Mouse (Mus musculus) WW6 (cell line): ENCODE measurements around the gene Wdr11.

Experiments
- DNase-seq: peaks from one replicate; pipeline ENCODE4 v3.0.0-alpha.2; 2013; ENCODE audit warnings: low read depth, low spot score

The Wdr11 gene

GRCm38 (mm10) chr7:129653791-129654271 is 62.2 kb downstream of the Wdr11 start:
- DNase-seq = peak; percentile 31

GRCm38 (mm10) chr7:129654923-129655322 is 63.3 kb downstream of the Wdr11 start:
- DNase-seq = no peak

- DNase-seq = no peak
These were observed 64.1 kb downstream of the Wdr11 start for GRCm38 (mm10) chr7:129655604-129656226.

DNA sequence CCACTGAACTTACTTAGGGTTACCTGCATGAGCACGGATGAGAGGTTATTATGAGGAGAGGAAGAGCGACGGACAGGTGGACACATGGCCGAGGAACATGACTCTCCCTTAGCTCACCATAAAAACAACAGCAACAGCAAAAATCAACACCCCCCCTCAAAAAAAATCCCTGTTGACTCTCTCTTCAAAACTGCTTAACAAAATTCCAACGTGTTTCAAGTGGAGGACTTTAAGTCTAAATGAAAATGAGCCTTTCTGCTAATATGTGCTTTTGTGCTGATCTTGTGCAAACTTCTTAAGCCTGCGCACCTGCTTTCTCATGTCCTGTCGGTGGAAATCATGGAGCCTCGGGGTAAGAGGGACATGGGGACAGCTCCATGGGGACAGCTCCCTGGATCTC is 66.2 kb downstream of the Wdr11 start:
- no peak for DNase-seq

- no peak for DNase-seq
These were observed 68.1 kb downstream of the Wdr11 start for GRCm38 (mm10) chr7:129659755-129660154.

GRCm38 (mm10) chr7:129660546-129660945 is 68.9 kb downstream of the Wdr11 start:
- DNase-seq = no peak

DNA sequence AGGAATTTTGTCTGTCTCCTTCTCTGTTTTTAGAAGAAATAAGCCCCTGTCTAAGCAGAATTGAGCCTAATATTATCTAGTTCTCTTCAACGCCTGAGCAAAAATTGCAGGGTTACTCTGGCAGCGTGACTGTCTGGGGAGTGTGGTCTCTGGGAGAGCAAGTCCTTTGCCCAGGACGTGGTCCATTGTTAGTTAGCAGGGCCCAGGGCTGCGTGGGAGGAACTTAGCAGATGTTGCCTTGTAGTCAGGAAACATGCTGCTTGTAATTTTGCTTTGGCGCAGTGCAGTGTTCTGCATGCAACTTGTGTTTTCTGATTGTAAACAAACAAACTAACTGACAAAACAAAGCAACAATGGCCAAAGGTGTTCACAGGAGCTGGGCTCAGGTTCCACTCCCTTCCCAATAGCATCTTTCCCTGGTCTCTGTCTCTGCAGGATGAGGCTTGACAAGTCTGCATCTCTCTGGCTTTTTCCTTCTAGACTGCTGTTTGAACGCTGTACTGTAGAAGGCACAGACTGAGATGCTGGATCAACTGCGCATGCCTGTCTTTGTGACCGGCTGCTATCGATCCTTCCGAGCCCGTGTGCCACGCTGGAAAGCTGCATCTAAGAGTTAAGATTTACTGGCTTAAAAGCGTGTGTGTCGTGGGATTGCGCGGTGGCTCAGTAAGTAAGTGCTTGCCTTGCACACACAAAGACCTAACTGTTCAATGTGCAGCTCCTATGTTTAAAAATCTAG is 70.6 kb downstream of the Wdr11 start:
- DNase-seq = no peak

DNA sequence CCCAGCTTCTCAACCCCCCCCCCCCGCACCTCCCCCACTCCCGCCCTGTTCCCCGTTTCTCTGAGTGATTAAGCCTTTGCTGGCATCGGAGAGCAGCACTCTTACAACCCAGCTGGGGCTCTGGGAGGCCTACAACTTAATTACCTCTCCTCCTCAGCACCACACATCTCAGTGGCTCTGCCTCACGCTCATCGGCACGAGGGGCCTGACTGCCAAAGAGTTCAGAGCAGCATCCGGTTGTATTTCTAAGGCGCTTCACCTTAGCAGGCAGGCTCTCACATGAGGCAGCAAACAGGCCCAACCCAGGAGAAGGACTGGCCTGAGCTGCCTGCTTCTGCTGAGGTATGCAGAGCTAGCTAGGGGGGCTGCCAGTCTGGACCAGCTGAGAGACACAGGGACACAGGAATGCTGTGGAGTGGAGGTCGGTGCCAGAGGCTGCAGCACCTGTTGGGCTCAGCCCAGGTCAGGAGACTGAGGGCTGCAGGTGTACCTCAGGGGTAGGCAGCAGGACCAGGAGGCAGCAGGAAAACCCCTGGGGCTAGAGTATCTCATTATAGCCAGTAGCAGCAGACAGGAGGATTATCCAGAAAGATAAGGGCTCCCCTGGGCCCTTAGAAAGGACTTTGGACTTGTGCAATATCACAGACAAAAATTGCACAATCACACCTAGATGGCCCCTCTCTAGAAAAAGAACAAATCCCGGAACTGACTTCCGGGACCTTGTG is 72.3 kb downstream of the Wdr11 start:
- no peak for DNase-seq

DNA sequence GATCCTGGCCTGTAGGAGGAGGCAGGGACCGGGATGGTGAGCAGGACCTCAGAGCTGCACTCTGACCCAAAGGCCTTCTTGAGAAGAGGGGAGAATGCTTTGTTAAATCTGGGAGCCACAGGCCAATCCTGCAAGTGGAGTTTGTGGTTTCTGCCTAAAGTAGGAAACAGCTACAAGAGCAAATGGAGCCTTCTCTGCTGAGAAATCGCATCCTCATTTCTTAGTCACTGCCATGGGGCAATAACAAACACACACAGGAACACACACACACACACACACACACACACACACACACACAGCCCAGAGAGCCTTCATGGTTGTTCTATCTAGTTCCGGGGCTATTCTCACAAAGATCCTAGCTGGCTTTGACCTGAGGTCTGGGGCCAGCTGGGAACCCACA is 73.7 kb downstream of the Wdr11 start:
- no peak for DNase-seq

DNA sequence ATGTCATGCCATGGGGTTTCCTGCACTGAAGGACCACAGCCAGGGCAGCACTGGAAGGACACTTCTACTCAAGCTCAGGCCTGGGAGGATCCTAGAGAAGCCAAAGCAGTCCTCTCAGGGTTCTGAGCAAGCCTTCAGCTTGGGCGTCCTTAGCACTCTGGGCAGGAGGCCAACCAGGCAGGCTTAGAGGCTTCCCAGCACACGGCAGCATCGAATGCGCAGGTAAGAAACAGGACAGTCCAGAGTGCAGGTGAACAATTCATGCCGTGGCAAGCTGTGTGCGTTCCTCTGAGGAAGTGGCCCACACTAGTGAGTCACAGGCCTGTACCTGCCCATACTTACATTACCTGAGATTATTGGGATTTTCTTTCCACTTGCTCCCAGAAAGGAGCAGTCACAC is 74.3 kb downstream of the Wdr11 start:
- DNase-seq = no peak

- no peak for DNase-seq
These were observed 74.9 kb downstream of the Wdr11 start for GRCm38 (mm10) chr7:129666526-129666925.

GRCm38 (mm10) chr7:129670280-129670679 is 78.6 kb downstream of the Wdr11 start:
- no peak for DNase-seq

DNA sequence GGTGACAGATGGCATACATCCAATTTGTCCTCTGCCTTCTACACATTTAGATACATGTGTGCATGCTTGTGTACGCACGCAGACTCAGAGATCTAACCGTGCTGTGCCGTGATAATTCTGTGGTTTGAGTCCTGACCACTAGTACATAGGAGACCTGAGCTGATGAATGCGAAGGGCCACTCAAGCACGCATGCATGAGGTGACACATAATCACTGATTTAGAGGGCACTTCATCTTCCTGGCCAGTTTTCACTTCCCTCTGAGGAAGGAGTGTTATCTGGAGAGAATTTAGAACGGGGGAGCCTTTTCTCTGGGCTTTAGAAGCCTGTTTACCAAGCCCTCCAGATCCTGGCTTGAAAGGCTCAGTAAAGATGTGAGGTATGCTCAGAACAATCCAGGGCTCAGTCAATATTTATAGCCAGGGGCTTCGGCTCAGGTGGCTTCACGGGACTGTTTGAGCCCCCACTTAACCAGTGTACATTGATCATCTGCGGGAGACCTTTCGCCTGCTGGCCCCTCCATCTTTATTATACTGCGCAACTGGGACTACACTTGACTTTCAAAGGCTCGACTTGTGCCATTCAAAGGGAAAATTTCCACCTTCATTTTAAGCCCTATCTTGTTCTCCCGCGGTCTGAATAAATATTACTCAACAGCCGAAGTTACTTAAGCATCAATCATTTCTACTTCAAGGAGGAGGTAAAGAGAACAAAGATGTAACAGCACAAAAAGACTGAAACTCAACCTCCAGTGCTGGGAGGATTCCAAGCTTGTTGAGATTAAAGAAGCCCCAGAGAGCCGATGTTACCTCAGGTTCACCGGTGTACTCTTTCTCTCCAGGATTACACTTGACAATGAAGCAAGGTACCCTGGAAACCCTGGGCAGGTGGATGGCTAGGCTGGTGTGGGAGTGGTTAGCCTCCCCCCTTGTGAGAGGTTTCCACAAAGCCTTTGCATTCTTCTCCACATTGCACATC is 80.3 kb downstream of the Wdr11 start:
- no peak for DNase-seq

- DNase-seq = no peak
These were observed 82.1 kb downstream of the Wdr11 start for GRCm38 (mm10) chr7:129673776-129674175.

DNA sequence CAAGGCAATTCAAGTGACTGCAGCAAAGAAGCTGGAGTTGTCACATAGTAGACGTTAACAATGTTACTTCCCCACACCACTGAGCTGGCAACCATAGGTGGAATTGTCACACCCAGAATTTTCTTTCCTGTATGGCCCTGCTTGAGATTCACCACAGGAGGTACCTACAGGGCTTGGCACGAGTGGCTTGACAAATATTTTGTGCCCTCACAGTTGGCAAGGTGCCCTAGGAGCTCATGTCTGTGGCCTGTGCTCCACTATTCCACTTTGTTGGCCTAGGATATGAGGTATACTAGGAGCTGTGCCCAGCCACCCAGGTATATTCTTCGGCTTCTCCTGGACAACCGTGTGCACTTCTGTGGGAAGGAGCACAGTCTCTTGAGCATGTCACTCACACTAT is 82.9 kb downstream of the Wdr11 start:
- no peak for DNase-seq

DNA sequence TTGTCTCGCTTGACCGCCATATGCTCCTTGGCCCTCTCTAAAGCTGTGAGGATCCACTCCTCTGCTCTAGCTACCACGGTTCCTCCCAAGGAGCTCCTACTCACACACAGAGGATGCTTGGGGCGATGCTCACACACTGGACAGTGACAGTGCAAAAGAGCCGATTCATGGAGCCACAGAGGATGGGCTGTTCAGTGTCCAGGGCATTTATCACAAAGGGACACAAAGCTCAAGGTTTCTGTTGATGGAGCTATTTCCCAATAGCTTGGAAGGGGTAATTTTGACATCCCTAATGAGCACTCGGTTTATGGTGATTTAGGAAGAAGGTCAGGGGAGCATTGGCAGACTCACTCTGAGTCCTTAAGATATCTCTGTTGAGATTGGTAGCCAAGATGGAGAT is 84.2 kb downstream of the Wdr11 start:
- no peak for DNase-seq

DNA sequence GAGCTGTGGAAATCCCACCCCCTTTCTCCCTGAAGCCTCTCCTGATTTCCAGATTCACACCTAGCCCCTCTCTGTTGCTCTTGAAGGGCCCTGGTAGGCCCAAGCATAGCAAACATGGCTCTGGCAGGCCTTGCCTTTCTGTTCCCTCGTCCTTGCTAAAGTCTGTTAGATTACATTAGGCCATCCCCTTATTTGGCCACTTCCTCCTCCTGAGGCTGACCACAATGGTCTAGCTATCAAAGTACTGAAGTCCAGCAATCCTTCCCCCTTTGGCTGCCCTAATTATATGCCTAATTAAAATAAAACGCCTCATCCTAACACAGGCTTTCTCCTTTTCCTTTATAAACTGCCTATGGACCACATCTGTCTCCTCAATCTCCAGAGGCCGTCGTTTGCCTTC is 85.5 kb downstream of the Wdr11 start:
- no peak for DNase-seq

DNA sequence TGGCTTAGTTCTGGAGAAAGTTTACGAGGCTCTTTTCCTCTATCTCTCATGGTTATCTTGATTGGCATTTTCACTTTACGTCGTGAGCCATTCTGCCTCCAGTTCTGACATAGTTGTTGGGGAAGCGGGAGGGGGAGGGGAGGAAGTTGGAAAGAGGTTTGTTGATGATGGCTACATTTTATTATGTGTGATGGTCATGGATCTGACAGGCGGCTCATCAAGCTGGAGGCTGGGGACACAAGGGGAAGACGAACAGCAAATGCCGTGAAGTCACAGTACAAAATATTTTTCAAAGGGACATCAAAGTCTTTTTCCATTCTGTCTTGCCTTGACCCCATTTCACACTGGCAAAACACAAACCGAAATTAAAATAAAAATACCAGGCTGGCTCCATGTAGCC is 86.8 kb downstream of the Wdr11 start:
- DNase-seq = no peak

DNA sequence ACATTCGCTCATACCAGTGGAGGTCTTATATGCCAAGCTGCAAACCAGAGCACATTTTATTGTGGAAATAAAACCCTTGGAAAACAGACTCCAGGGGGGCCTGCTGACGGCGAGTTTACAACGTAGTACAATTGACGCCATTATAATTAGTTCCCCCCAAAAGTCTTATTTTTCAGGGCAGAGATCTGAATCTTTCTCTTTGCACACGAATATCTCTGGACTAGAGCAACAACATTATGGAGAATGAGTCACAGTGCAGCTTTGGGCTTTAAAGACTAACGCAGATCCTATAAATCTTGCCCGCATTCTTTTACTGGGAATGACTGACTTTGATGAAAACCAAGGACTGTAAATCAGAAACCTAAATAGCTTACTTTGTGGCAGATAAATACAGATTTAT is 87.3 kb downstream of the Wdr11 start:
- no peak for DNase-seq

GRCm38 (mm10) chr7:129680534-129681210 is 89.0 kb downstream of the Wdr11 start:
- peak; percentile 16 for DNase-seq

DNA sequence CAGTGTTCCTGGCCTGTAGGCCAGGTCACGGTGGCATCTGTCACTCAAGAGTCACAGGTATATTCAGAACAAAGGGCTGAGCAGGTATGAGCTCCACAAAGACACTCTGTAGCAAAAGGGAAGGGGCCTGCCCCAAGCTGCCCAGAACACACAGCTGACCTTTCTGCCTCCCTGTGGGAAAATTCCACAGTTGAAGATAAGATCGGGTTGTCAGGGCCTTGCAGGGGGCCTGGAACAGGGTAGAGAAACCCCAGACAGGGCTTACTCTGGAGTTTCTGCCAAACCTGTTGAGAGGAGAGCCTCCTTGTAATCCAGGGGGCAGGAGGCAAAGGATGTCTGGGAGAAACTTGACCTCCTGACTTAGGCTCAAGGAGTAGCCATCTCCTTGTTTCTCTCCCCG is 90.9 kb downstream of the Wdr11 start:
- no peak for DNase-seq
